Comparison of ENCODE assay signal across 11 mouse cellular contexts in the genomic region with DNA sequence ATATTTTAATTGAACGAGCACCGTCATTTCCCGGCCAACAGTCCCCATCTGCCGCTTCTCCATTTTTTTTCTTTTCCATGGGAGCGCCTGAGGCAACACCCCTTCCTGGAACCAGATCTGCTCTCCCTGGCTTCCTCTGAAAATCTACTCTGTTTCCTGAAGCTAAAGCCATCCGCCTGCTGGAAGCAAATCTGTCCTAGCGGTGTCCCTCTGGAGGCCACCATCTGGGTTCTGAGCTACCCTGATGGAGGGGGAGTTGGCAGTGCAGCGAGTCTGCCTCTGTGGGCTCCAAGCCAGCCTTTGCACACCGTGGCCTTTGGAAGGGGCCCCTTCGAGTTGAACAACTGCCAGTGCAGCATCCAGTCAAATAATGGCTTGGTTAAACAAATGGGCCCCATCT.
DNase-seq lines count a peak whose midpoint lies in the region; ATAC-seq lines count a peak whose summit lies in the region.
"Had no signal": no experiment of that assay in that cellular context is flagged by ENCODE, and none has a peak within 500 bp of the region (broad histone marks: within the 10 kb centered on the region; RNA-seq: fewer than 3 reads in every experiment).

No protein-coding gene starts in this region.

- H3K9me3 ChIP-seq in midbrain, embryonic 15.5 days: no peaks in the 10 kb centered on the region
- H3K9me3 ChIP-seq in midbrain, embryonic 10.5 days (replicated peaks): no peaks in the 10 kb centered on the region; the same call in 1 of the 2 replicates
- peaks cover 5% of the 10 kb centered on the region; the same call in 1 of the 2 replicates for H3K9me3 ChIP-seq in liver, embryonic 12.5 days (replicated peaks)
- no peaks in the 10 kb centered on the region for H3K9me3 ChIP-seq in intestine, embryonic 15.5 days

- H3K4me3 ChIP-seq in midbrain, embryonic 15.5 days: no peak overlapping the region
- no peak overlapping the region for H3K4me3 ChIP-seq in midbrain, embryonic 10.5 days
- no peak overlapping the region for H3K4me3 ChIP-seq in liver, embryonic 12.5 days
- H3K4me3 ChIP-seq in intestine, embryonic 15.5 days (replicated peaks): no peak overlapping the region

- H3K36me3 ChIP-seq in midbrain, embryonic 15.5 days (replicated peaks): no peaks in the 10 kb centered on the region
- H3K36me3 ChIP-seq in midbrain, embryonic 10.5 days: no peaks in the 10 kb centered on the region
- H3K36me3 ChIP-seq in liver, embryonic 12.5 days: no peaks in the 10 kb centered on the region
- H3K36me3 ChIP-seq in intestine, embryonic 15.5 days: no peaks in the 10 kb centered on the region

- WGBS in midbrain, embryonic 15.5 days: 66% methylated on average over 10 of the region's 10 CpGs
- WGBS in midbrain, embryonic 10.5 days: 85% methylated on average over 10 of the region's 10 CpGs
- 62% methylated on average over 10 of the region's 10 CpGs for whole genome bisulfite sequencing in liver, embryonic 12.5 days (ENCODE audit: insufficient replicate concordance)
- WGBS in intestine, embryonic 15.5 days: 77% methylated on average over 10 of the region's 10 CpGs

- H3K27me3 ChIP-seq in midbrain, embryonic 15.5 days (replicated peaks): no peaks in the 10 kb centered on the region
- H3K27me3 ChIP-seq in midbrain, embryonic 10.5 days (ENCODE audit: low read depth, poor library complexity, severe bottlenecking): no peaks in the 10 kb centered on the region
- H3K27me3 ChIP-seq in liver, embryonic 12.5 days (replicated peaks): no peaks in the 10 kb centered on the region
- H3K27me3 ChIP-seq in intestine, embryonic 15.5 days (replicated peaks): no peaks in the 10 kb centered on the region

- 0 out of 2 replicates have a peak overlapping the region, but pooled peaks have one; percentile 18 for H3K27ac ChIP-seq in midbrain, embryonic 15.5 days
- H3K27ac ChIP-seq in midbrain, embryonic 10.5 days (replicated peaks): no peak overlapping the region
- no peak overlapping the region for H3K27ac ChIP-seq in liver, embryonic 12.5 days
- no peak overlapping the region for H3K27ac ChIP-seq in intestine, embryonic 15.5 days

- DNase-seq in midbrain, embryonic 10.5 days (ENCODE audit: low spot score): no peak
- DNase-seq in cerebellum, postnatal 25 days: peak; percentile 85 to 88
- peak; percentile 42 to 48 for DNase-seq in layer of hippocampus, postnatal 25 days (ENCODE audit: extremely low spot score in 1 of 2, low spot score in 1 of 2)
- DNase-seq in heart, adult 8-10 months (ENCODE audit: low spot score): no peak
- DNase-seq: embryo, embryonic 11 days; heart, postnatal 14 days; thymus, postnatal 36 days had no signal

- H3K4me1 ChIP-seq in midbrain, embryonic 15.5 days: no peaks in the 10 kb centered on the region
- H3K4me1 ChIP-seq in midbrain, embryonic 10.5 days: no peaks in the 10 kb centered on the region
- no peaks in the 10 kb centered on the region for H3K4me1 ChIP-seq in liver, embryonic 12.5 days
- H3K4me1 ChIP-seq in intestine, embryonic 15.5 days (replicated peaks): no peaks in the 10 kb centered on the region

- ATAC-seq in midbrain, embryonic 15.5 days (replicated peaks): no peak
- no peak for ATAC-seq in liver, embryonic 12.5 days
- no peak for ATAC-seq in intestine, embryonic 15.5 days
- ATAC-seq: activated CD4-positive, CD25-positive, alpha-beta regulatory T cell, adult 4 months had no signal

- H3K9ac ChIP-seq in midbrain, embryonic 15.5 days: no peak overlapping the region
- no peak overlapping the region for H3K9ac ChIP-seq in liver, embryonic 12.5 days
- H3K9ac ChIP-seq in intestine, embryonic 15.5 days: no peak overlapping the region

- H3K4me2 ChIP-seq in midbrain, embryonic 15.5 days: no peak overlapping the region
- no peak overlapping the region for H3K4me2 ChIP-seq in liver, embryonic 12.5 days
- H3K4me2 ChIP-seq in intestine, embryonic 15.5 days (replicated peaks): no peak overlapping the region

Comparison
In these comparisons a context has a peak if more than half of its experiments do, and no peak if none do; other contexts are left out.
1. DNase-seq: peak in cerebellum, postnatal 25 days (2 of 2) and layer of hippocampus, postnatal 25 days (2 of 2); none in midbrain, embryonic 10.5 days (single experiment) and heart, adult 8-10 months (single experiment).